Mouse (Mus musculus): Measurements from ENCODE around the gene Rufy3. TPM values are rescaled to one million over a fixed set of nuclear protein-coding genes. Genes with fewer than 3 reads are reported as not detected.
"Not testable (repeated sequence)": the region's sequence is repeated elsewhere in the genome, so short reads cannot be mapped to it uniquely, and the experiment has no call there.

Rufy3 gene
- total RNA-seq (2021): 1 to 10 TPM; 7.0 to 8.4 TPM
- long read RNA-seq, experiment 1, partial matches to known transcripts: 0 of 4 reads
- long read RNA-seq, experiment 1, other reads (novel, unspliced or antisense): 0 of 4 reads
- long read RNA-seq, experiment 2, transcript Rufy3-205 (18 exons, 3,536 nt): major isoform, 10 of 14 reads
- long read RNA-seq, experiment 2, partial matches to known transcripts: 0 of 14 reads
- long read RNA-seq, experiment 2, other reads (novel, unspliced or antisense): 2 of 14 reads

GRCm38 (mm10) chr5:88564501-88565147, at the start of gene Rufy3:
TSS of gene Rufy3 (plus strand) at chr5:88565040.
- intact Hi-C loops (cut with DNase I; ENCODE audit: low total_unique reads): no loop called here
- peak; percentile 87 for DNase-seq

- DNase-seq: no peak
- intact Hi-C loops (cut with DNase I; ENCODE audit: low total_unique reads): no loop called here
Observed at GRCm38 (mm10) chr5:88519232-88519631, 45.6 kb upstream of the Rufy3 start.

- intact Hi-C loops (cut with DNase I; ENCODE audit: low total_unique reads): no loop called here
- no peak for DNase-seq
Observed at GRCm38 (mm10) chr5:88527657-88528056, 37.2 kb upstream of the Rufy3 start, which contains the start of gene Jchain. TSS of gene Jchain (minus strand) at chr5:88527891.

GRCm38 (mm10) chr5:88530908-88531307, 33.9 kb upstream of the Rufy3 start:
- DNase-seq: no peak
- intact Hi-C loops (cut with DNase I; ENCODE audit: low total_unique reads): no loop called here

- intact Hi-C loops (cut with DNase I; ENCODE audit: low total_unique reads): no loop called here
- no peak for DNase-seq
Observed at GRCm38 (mm10) chr5:88534697-88535096, 30.1 kb upstream of the Rufy3 start.

- intact Hi-C loops (cut with DNase I; ENCODE audit: low total_unique reads): no loop called here
- no peak for DNase-seq
Observed at GRCm38 (mm10) chr5:88540845-88541244, 24.0 kb upstream of the Rufy3 start.

- peak; percentile 23 for DNase-seq
- intact Hi-C loops (cut with DNase I; ENCODE audit: low total_unique reads): no loop called here
Observed at GRCm38 (mm10) chr5:88542651-88543282, 22.1 kb upstream of the Rufy3 start.

GRCm38 (mm10) chr5:88544411-88544810, 20.4 kb upstream of the Rufy3 start:
- DNase-seq; intact Hi-C loops (cut with DNase I; ENCODE audit: low total_unique reads): not testable (repeated sequence)

GRCm38 (mm10) chr5:88545536-88545935, 19.3 kb upstream of the Rufy3 start:
- intact Hi-C loops (cut with DNase I; ENCODE audit: low total_unique reads): no loop called here
- no peak for DNase-seq

GRCm38 (mm10) chr5:88553271-88554085, 11.4 kb upstream of the Rufy3 start:
- intact Hi-C loops (cut with DNase I; ENCODE audit: low total_unique reads): no loop called here
- DNase-seq: no peak

GRCm38 (mm10) chr5:88554086-88554886, 10.6 kb upstream of the Rufy3 start, which contains the start of gene Utp3:
TSS of gene Utp3 (plus strand) at chr5:88554462.
- intact Hi-C loops (cut with DNase I; ENCODE audit: low total_unique reads): no loop called here
- peak; percentile 91 for DNase-seq

- no peak for DNase-seq
Observed at GRCm38 (mm10) chr5:88558991-88559390, 5.8 kb upstream of the Rufy3 start.

GRCm38 (mm10) chr5:88561080-88561814, 3.6 kb upstream of the Rufy3 start:
- intact Hi-C loops (cut with DNase I; ENCODE audit: low total_unique reads): no loop called here
- no peak for DNase-seq

More at GRCm38 (mm10) chr5:88558991-88559390, 5.8 kb upstream of the Rufy3 start:
- intact Hi-C loops (cut with DNase I; ENCODE audit: low total_unique reads): no loop called here

- no peak for DNase-seq
- intact Hi-C loops (cut with DNase I; ENCODE audit: low total_unique reads): no loop called here
Observed at GRCm38 (mm10) chr5:88562863-88563780, 1.7 kb upstream of the Rufy3 start.

- intact Hi-C loops (cut with DNase I; ENCODE audit: low total_unique reads): no loop called here
- peak; percentile 78 for DNase-seq
Observed at GRCm38 (mm10) chr5:88565148-88566033, 551 bp downstream of the Rufy3 start.

GRCm38 (mm10) chr5:88566034-88566841, 1.4 kb downstream of the Rufy3 start:
- DNase-seq: no peak
- intact Hi-C loops (cut with DNase I; ENCODE audit: low total_unique reads): no loop called here
